Mouse (Mus musculus) heart, postnatal 25 days (tissue): ENCODE results near the gene Thap12. TPM values are rescaled to one million over a fixed set of nuclear protein-coding genes. Genes with fewer than 3 reads are reported as not detected.

Experiments used
- DNase-seq: peaks from one replicate; pipeline ENCODE4 v3.0.0; 2022; ENCODE audit warnings: low spot score
- intact Hi-C: fragments of 180-260 bp; cut with DNase I; formaldehyde crosslinking; loops from one replicate; pipeline ENCODE4 v1.15.1; 2025
- total RNA-seq, 2 experiments: library from RNA; stranded (reverse); gene quantifications; 2 replicates each; pipeline ENCODE4 v1.2.3; 2021

Thap12 gene
- 10 to 100 TPM; 70.0 to 76.2 TPM for total RNA-seq

DNA sequence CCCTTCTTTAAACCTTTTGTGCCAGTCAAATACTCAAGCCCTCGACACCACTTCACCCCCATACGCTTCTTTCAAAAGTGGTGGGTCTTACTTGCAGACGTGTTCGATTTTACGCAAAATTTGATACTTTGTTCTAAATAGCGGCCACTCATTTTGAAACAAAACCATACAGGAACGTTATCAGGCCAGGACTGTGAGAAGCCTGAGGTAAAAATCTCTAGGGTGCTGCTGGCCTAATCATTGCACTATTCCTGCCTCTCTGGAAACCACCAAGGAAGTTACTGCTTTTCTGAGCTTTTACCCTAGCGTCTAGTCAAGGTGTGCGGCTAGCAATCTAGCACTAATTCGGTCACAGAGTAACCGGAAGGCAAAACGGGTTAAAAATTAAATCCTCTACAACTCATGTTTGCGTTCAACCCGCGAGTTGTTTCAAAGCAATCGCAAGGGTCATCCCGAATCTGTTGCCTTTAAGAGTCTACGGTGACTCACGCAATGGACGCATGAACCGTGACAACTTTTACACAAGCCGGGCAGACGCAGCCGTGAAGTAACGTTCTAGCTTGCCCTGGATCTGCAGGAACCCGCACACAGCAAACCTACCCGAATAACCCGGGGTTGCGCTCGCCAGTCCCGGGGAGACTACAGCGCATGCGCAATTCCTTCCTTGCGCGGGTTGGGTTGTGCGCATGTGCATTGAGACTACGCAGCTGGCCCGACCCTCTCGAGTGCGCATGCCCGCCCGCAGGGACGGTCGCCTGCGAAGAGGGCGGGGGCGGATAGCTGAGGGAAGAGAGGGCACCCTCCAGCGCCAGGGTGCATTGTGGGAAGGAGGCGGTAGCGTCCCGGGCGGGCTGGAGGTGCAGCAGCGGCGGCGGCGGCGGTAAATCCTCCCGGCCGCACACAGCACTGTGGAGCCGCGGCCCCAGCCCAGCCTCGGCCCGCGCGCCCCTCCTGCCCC, at the start of gene Thap12:
TSS of gene Thap12 (plus strand) at position 821 of the 958 bp plus-strand sequence.
- intact Hi-C loops: loop anchor here (2.0 kb wide), 1 partner anchor 46 kb away; the partner anchor contains the start of gene Emsy
- peak; percentile 99 for DNase-seq

DNA sequence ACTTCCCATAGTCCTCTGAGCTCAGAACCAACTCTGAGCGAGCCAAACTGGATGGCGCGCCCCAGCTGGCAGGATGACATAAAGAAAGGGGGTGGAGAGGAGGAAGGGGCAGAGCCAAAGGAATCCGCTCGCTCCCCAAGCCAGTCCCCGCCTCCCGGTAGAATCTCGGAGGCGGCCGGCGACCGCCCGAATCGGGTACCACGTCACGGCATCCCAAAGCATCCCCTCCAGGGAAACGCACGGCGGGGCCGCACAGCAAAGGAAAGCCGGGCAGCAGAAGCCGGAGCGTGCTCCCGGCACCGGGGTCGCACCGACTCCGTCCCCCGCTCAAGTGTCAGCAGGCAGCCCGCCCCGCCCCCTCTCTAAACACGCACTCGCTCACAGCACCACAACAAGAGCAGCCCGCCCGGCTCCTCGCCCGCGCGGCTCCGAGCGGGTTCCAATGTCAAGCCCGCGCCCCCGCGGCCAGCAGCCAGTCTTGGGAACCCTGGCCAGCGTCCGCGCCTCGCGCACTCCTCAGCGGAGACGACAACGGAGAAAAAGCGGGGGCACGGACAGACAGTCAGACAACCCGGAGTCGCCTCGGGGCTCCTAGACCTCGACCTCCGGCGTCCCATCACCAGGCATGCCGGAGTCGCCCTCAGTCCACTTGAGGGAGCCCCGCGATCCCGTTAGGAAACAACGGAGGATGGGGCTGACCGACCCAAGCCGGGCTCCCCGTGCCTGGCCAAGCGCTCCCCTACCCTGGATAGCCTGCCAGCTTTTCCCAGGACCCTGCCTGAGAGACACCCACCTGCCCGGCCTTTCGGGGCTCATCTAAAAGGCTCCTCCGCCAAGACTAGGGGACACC, 47.0 kb upstream of the Thap12 start:
- peak; percentile 65 for DNase-seq
- intact Hi-C loops: loop anchor here (2.0 kb wide), 1 partner anchor 47 kb away; the partner anchor contains the start of gene Thap12

DNA sequence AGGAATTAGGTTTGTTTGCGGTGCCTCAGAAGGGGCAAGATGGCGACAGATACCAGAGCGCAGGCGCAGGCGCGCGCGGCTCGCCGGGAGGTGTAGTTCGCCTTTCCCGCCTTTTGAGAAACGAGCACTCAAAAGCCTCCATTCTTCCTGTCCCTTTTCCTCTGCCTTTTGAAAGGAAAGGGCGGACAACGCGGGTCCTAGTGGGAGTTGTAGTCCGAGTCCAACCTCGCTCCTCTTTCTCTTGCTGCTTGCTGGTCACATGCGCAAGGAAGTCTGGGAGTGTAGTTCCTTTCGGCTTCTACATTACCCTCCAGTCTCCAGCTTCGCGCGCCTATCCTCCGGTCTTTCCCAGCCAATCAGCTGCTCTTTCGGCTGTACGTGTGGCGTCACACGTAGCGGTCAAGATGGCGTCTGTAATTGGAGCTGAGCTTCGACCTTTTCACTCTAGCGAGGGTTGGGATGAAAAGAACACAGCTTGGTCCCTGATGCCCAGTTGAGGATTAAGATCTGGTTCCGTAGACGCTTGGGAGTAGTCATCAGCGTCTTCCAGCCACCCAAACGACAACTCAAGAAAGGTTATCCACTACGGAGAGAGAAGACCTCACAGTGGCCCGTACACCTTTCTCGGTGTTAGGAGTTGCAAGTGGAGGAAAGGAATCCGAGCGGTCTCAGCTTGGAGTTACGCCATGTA, 46.2 kb upstream of the Thap12 start, which contains the start of gene Emsy:
TSS of gene Emsy (minus strand) at position 253 of the 691 bp plus-strand sequence.
- DNase-seq: peak; percentile 93
- intact Hi-C loops: loop anchor here (2.0 kb wide), 1 partner anchor 46 kb away; the partner anchor contains the start of gene Thap12

DNA sequence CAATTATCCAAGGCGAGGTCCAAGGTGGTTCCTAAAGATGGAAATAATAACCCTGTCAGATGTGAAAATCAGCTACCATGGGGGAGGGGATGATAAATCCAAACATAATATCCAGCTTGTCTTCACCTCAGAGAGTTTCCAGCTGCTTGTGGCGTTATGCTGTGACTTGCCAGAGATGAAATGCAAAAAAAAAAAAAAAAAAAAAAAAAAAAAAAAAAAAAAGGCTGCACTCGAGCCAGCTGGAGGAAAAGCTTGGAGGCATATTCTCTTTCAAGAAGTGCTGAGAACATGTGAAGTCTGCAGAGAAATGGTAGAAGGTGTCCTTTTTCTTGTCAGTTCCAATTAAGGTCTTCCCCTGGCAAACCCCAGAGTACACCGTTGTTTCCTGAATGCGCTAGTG, 37.7 kb upstream of the Thap12 start:
- intact Hi-C loops: no loop called here
- DNase-seq: no peak

DNA sequence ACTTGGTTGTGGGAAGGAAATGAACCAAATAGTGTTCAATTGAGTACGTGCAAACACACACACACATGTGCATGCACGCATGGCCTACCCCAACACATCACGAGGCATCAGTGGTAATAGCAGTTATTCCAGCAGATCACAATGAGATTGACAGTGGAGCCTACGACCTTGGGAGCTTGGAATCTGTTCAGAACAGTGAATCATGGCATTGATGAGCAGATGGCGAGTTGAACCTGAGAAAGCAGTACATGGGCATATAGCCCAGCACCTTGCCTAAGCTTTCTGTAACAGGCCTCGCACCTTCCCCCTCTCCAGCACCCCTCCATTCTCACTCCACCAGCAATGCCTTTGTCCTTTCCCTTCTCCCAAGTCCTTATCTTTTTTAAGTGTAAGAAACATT, 37.2 kb upstream of the Thap12 start:
- intact Hi-C loops: no loop called here
- no peak for DNase-seq

DNA sequence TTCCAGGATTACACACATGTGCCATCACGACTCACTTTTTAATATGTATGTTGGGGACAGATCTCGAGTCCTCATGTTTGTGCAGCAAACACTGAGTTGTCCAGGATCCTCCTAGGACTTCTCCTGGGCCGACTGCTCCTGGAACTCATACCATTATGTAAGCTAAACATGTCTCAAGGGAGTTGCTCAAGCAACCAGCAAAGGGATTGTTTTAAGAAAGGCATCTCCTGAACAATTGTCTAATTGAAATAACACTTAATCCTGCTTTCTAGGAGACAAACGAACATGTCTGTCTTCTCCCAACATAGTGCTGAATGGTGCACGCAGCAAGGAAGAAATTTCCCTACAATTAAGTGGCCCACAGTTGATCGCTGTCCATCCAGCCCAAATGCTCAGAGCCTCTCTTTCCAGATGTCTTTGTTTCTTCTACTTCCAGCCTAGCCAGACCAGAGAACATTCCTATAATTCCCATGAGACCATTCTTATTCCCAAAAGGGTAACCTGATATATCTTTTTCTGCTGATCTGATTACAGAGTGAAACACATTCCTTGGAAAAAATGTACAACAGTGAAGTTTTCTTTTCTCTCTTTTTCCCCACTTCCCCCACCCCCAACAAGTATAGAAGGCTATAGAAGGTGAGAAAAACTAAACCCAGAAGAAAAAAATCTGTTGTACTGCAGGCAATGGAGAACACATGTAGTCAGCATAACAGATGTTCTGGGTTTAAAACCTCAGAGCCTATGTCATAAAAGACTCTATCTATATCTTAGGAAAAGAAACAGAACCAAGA, 34.8 kb upstream of the Thap12 start:
- intact Hi-C loops: no loop called here
- DNase-seq: no peak

DNA sequence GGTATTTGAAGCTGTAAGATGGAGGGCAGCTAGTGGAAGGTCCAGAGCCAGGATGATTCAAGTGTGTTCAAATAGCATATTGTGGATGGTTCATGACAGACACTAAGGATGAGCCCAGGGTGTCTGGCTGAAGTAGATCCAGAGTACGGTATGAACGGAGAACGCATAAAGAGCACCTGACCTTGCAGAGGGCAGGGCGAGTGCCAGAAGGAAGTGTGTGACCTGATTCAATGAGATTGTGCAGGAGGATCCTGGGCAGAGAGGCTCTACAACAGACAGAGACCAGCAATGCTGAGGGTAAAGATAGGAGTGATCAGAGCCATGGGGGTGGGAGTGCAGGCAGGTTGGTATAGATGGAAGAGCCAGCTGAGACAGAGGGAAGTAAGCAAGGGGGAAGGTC, 32.1 kb upstream of the Thap12 start:
- intact Hi-C loops: no loop called here
- DNase-seq: no peak

DNA sequence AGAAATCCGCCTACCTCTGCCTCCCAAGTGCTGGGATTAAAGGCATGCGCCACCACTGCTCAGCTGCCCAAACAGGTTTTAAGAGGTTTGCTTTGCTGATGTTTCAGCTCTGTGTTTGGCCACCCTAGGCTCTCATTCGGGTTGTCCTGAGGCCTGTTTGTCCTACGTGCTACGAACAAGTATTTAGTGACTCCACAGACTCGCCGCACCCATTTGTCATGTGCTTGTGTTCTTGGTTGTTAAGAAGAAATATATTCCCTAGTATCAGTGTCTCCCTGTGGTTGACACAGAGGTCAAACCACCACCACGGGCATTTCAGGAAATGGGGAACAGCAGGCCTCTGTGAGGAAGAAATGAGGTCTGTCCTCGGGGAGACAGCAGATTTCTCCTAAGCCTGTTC, 31.5 kb upstream of the Thap12 start:
- intact Hi-C loops: no loop called here
- DNase-seq: no peak

DNA sequence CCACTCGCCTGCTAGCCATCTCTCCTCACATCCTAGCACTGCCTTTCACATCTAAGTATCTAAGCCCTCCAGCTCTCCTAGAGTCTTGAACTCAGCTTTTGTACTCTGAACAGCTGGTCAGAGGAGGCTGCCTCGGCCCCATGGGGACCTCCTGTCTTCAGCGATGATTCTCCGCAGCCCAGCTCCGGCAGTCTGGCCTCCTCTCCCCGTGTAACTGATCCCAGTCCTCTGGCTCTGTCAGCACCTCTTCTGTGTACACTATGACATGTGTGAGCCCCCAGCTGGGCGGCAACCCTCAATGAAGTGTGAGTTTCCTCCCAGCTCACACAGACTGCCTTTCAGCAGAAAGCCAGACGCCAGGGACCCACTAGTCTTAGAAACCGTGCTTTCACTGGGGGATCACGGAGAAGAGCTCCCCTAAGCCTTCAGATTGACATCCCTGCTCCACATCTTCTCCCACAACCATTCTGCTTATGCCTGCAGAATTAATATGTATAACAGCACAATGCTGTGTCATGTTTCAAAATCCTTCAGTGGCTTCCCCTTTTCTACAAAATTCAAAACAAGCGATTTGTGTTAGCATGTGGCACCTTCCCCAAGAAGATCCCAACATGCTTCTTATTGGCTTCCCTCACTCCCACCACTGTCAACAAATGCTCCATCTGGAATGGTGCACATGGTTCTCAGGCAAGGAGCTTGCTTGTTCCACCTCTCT, 30.5 kb upstream of the Thap12 start:
- peak; percentile 47 for DNase-seq

DNA sequence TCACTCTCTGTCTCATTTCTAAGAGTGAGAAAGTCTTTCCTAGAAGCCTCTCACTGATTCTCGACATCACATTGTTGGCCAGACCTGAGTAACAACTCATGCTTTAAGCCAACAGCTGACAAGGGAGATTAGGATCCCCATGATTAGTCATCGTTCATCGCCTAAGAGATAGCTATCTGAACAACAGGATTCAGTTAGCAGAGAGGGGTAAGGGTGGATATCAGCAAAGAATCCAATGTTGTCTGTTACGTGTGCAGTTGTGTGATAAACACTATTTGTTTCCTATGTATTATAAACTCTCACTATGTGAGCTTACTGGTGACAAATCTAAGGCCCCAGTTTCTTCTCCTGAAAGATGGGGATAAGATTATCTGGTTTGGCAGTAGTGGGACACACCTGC, 28.6 kb upstream of the Thap12 start:
- intact Hi-C loops: no loop called here
- no peak for DNase-seq

More for the DNA sequence above, 30.5 kb upstream of the Thap12 start:
- intact Hi-C loops: no loop called here

DNA sequence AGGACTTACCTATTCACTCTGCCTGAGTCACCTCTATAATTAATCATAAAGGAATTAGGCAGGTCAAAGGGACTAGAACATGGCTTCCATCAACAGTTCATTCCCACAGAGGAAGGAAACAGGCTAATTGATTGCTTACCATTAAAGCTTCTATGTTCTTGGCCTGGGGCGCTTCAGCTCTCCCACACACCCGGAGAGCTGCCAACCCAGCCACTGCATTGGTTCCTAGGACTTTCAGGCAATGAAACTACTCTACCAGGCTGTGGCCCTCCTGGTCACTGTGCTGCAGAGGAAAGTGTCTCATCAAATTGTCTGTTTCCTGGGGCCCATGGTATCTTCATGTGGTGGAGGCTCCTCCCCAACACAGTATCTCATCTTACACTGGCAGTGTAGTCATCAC, 25.4 kb upstream of the Thap12 start:
- intact Hi-C loops: no loop called here
- no peak for DNase-seq

DNA sequence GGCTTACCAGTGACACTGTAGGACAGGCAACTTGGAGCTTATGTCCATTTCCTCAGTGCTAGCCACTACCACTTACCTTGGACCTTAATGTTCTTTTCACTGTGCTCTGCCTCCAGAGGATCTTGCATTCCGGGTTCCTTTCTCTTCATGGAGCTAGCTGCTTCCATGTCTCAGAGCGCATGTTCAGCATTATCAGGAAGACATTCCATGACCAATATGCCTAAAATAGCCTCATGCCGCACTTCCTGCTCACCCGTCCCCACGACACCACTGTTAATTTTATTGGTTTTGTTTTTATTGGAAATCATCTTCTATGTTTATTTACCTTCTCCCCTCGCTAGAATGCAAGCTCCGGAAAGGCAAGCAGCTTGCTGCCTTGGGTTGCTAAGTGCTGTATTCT, 24.5 kb upstream of the Thap12 start:
- no peak for DNase-seq
- intact Hi-C loops: no loop called here

DNA sequence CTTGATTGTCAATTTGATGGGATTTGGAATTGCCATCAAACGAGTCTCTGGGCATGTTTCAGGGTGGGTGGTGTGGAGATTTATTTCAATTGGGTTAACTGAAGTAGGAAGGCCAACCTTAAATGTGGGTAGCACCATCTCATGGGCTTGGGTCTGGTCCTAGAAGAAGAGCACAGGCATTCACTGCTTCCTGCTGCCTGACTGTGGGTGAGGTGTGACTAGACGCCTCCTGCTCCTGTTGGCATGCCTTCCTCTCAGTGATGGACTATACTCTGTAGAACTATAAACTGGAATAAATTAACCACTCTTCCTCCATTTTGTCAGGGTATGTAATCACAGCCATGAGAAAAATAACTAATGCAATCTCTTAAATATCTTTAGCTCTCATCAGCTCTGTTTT, 22.2 kb upstream of the Thap12 start:
- intact Hi-C loops: no loop called here

DNA sequence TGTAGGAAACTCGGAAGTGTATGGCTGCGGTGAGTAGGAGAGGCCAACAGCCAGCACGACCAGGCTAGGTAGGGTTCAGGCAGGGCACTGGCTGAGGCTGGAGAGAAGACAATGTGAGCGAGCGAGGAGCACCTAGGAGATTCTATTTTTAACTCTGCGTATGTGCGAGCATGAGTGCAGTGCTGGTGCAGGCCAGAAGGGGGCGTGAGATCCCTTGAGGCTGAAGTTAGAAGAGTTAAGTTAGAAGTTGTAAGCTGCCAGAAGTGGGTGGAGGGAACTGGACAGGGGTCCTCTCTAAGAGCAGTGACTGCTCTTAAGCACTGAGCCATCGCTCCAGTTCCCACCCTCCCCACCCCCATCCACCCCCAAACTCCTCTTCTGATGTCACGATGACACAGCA, 20.1 kb upstream of the Thap12 start:
- intact Hi-C loops: no loop called here

More for the DNA sequence above, 22.2 kb upstream of the Thap12 start:
- no peak for DNase-seq

DNA sequence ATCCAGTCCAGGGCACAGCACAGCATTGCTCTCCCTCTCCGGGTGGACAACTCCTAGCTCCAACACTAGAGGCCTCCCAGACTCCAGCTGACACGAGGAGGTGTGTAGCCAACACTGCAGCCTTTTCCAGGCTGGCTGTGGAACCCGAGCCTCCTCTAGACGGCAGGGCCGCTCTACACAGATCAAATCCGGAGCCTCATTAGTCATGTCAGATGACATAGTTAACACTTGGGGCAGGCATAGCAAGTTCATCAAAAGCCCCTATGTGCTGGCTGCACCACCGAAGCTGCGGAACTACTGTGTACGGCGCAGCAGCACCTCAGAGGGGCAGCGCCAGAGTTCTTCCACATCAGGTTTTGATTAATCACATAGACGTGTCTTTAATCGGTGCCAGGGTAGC, 17.0 kb upstream of the Thap12 start:
- intact Hi-C loops: no loop called here
- peak; percentile 8 for DNase-seq

More for the DNA sequence above, 20.1 kb upstream of the Thap12 start:
- no peak for DNase-seq

DNA sequence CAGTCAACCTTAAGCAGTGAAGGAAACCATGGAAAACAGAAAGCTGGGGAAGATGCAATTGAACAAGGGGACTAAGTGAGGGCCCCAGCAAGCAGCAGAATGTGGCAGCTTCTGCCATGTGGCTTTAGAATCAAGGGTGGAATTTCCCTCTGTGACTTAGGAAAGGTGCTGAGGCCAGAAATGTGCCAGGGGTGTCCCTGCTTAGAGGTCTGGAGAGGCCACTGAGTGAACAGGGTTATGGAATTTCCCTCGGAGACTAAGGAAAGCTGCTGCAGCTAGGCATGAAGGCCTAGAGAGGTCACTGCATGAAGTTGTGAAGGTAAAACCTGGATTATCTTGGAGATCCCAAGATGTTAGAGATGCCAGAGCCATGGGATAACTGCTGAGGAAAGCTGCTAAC, 12.8 kb upstream of the Thap12 start:
- no peak for DNase-seq
- intact Hi-C loops: no loop called here

DNA sequence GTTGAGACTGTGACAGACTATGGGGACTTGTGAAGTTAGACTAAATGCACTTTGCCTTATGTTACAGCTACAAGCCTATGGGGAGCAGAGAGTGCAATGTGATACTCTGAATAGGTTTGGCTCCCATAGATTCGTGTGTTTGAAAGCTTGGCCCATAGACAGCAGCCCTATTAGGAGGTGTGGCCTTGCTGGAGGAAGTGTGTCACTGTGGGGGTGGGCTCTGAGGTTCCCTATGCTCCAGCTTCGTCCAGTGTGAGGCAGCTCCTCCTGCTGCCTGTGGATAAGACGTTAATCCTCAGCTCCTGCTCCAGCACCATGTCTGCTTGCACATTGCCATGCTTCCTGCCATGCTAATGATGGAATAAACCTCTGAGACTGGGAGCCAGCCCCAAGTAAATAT, 12.1 kb upstream of the Thap12 start:
- intact Hi-C loops: no loop called here
- DNase-seq: no peak

DNA sequence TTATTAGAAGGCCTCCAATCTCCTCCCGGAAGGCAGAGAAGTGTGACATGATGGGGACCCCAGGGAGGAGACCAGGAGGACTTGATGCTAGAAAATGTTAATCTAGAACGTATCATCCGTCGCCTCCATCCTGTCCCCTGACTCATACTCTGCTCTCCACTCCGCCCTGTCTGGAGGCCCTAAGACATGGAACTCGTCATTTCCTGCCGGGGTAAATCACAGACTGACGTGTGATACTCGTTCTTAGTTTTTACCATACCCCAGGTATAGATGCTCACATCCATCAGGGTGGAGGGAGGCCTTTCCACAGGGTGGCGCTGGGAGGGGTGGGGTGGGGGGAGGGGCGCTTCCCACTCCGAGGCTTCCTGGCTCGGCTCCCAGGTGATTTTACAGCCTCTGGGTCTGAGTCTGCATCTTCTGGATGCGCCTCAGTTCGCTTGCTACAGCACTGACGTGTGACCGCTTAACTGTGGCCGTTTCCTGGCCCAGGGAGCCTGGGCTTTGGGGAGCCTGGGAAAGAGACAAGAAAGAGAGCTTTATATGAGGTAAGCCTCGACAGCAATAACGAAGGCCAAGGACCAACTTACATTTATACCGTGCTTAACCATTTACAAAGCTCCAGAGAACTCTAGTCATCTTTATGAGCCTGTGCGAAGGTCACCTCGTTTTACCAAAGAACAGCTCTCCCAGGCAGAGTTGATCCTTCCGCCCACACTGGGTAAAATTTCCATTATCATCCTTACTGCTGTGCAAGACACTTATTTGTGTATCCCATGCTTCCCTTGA, 9.9 kb upstream of the Thap12 start:
- intact Hi-C loops: no loop called here
- DNase-seq: peak; percentile 7
